Mouse (Mus musculus) MEL (cell line): ENCODE measurements around the gene Ift81.

Experiments
- BHLHE40 ChIP-seq: IDR thresholded peaks from 2 replicates; pipeline ENCODE4 v1.6.1; 2012; ENCODE audit warnings: low read depth, mild to moderate bottlenecking, inconsistent platforms, low read length, improper control_type of control experiment, borderline replicate concordance
- CHD2 ChIP-seq: IDR thresholded peaks from 2 replicates; pipeline ENCODE4 v1.6.1; 2011; ENCODE audit warnings: low read length, improper control_type of control experiment
- CTCF ChIP-seq, 3 experiments: IDR thresholded peaks in 2 of 3; conservative IDR thresholded peaks in 1 of 3; 2 replicates each; pipeline ENCODE4 v1.5.1; 2011 to 2012; ENCODE audit warnings: low read length in 3 of 3, low read depth in 2 of 3, mild to moderate bottlenecking in 2 of 3, improper control_type of control experiment in 1 of 3, inconsistent platforms in 1 of 3, mixed read lengths in 1 of 3, moderate library complexity in 1 of 3; ENCODE audit not compliant: control insufficient read depth in 1 of 3, insufficient read depth in 1 of 3, poor library complexity in 1 of 3, severe bottlenecking in 1 of 3
- EP300 ChIP-seq, 2 experiments: IDR thresholded peaks; 2 replicates each; pipeline ENCODE4 v1.6.1; 2011; ENCODE audit warnings: improper control_type of control experiment in 2 of 2, low read length in 2 of 2, low read depth in 1 of 2, mild to moderate bottlenecking in 1 of 2
- GABPA ChIP-seq: IDR thresholded peaks from 2 replicates; pipeline ENCODE4 v1.6.1; 2012; ENCODE audit warnings: low read depth, mild to moderate bottlenecking, inconsistent platforms, low read length, improper control_type of control experiment, moderate library complexity
- GATA1 ChIP-seq: IDR thresholded peaks from 2 replicates; pipeline ENCODE4 v1.6.1; 2011; ENCODE audit warnings: low read depth, low read length, improper control_type of control experiment
- MAFK ChIP-seq: IDR thresholded peaks from 2 replicates; pipeline ENCODE4 v1.6.1; 2011; ENCODE audit warnings: low read depth, mild to moderate bottlenecking, low read length, improper control_type of control experiment, borderline replicate concordance
- MYB ChIP-seq: IDR thresholded peaks from 2 replicates; pipeline ENCODE4 v1.6.1; 2011; ENCODE audit warnings: mild to moderate bottlenecking, low read depth, low read length, improper control_type of control experiment
- POLR2A ChIP-seq, 2 experiments: IDR thresholded peaks; 2 replicates each; pipeline ENCODE4 v1.6.1; 2011 to 2012; ENCODE audit warnings: low read length in 2 of 2, mild to moderate bottlenecking in 2 of 2, control low read depth in 1 of 2, improper control_type of control experiment in 1 of 2, low read depth in 1 of 2, moderate library complexity in 1 of 2; ENCODE audit not compliant: control insufficient read depth in 1 of 2, insufficient read depth in 1 of 2, poor library complexity in 1 of 2
- RCOR1 ChIP-seq: IDR thresholded peaks from 2 replicates; pipeline ENCODE4 v1.6.1; 2012; ENCODE audit warnings: low read depth, mild to moderate bottlenecking, inconsistent platforms, low read length, improper control_type of control experiment
- USF1 ChIP-seq: IDR thresholded peaks from 2 replicates; pipeline ENCODE4 v1.6.1; 2014; ENCODE audit warnings: low read depth, mild to moderate bottlenecking, inconsistent platforms, low read length, improper control_type of control experiment, moderate library complexity
- ZNF384 ChIP-seq: IDR thresholded peaks from 2 replicates; pipeline ENCODE4 v1.6.1; 2012; ENCODE audit warnings: low read depth, mild to moderate bottlenecking, inconsistent platforms, low read length, improper control_type of control experiment

- TF ChIP-seq GATA1 (no peak), CTCF (IDR thresholded peaks at IDR 0.05 in 2 of 3, conservative IDR thresholded peaks at IDR 0.05 in 1 of 3; ENCODE audit: control insufficient read depth in 1 of 3, insufficient read depth in 1 of 3, low read depth in 2 of 3, low read length in 3 of 3, poor library complexity in 1 of 3, severe bottlenecking in 1 of 3) (no peak), POLR2A (IDR thresholded peaks at IDR 0.05; ENCODE audit: control insufficient read depth in 1 of 2, insufficient read depth in 1 of 2, low read depth in 1 of 2, low read length in 2 of 2, poor library complexity in 1 of 2) (no peak), MAFK (no peak), CHD2 (no peak), RCOR1 (no peak), ZNF384 (no peak), GABPA (no peak), BHLHE40 (no peak), EP300 (IDR thresholded peaks at IDR 0.05; ENCODE audit: low read depth in 1 of 2, low read length in 2 of 2) (no peak), MYB (no peak), USF1 (no peak)
These were observed 70.9 kb downstream of the Ift81 start for GRCm38 (mm10) chr5:122543392-122543791.
